Mouse (Mus musculus) adrenal gland, postnatal 14 days (tissue): ENCODE results near the gene Eln. TPM values are rescaled to one million over a fixed set of nuclear protein-coding genes. Genes with fewer than 3 reads are reported as not detected.

Experiments used
- DNase-seq: peaks from one replicate; pipeline ENCODE4 v3.0.0; 2021; ENCODE audit warnings: mixed read lengths
- total RNA-seq: library from RNA; stranded (reverse); gene quantifications from 2 replicates; pipeline ENCODE4 v1.2.3, GENCODE M21; 2021

Gene Eln
- total RNA-seq, 1 experiment from 2014 or later, result 148 TPM

- peak; percentile 26 for DNase-seq
Measured at GRCm38 (mm10) chr5:134684398-134684797, 62.7 kb downstream of the Eln start.

- DNase-seq, result no peak
Measured at GRCm38 (mm10) chr5:134683813-134684212, 63.3 kb downstream of the Eln start.

- peak; percentile 31 for DNase-seq
Measured at GRCm38 (mm10) chr5:134680238-134680637, 66.9 kb downstream of the Eln start.

GRCm38 (mm10) chr5:134678827-134679546 lies 68.1 kb downstream of the Eln start:
- DNase-seq, result peak; percentile 25

GRCm38 (mm10) chr5:134678031-134678430 lies 69.1 kb downstream of the Eln start:
- DNase-seq, result peak; percentile 42

- no peak for DNase-seq
Measured at GRCm38 (mm10) chr5:134677491-134677890, 69.6 kb downstream of the Eln start.

GRCm38 (mm10) chr5:134675956-134676759 lies 71.0 kb downstream of the Eln start:
- DNase-seq, result peak; percentile 90

- no peak for DNase-seq
Measured at GRCm38 (mm10) chr5:134674977-134675376, 72.1 kb downstream of the Eln start.

- DNase-seq, result no peak
Measured at GRCm38 (mm10) chr5:134672611-134673010, 74.5 kb downstream of the Eln start.

- DNase-seq, result no peak
Measured at GRCm38 (mm10) chr5:134672198-134672516, 75.0 kb downstream of the Eln start.

GRCm38 (mm10) chr5:134671335-134672197 lies 75.6 kb downstream of the Eln start:
- DNase-seq, result no peak

GRCm38 (mm10) chr5:134669001-134669708 lies 78.0 kb downstream of the Eln start:
- DNase-seq, result no peak

- peak; percentile 55 for DNase-seq
Measured at GRCm38 (mm10) chr5:134668495-134668894, 78.6 kb downstream of the Eln start.

- no peak for DNase-seq
Measured at GRCm38 (mm10) chr5:134656708-134657107, 90.4 kb downstream of the Eln start.

Other genes starting within 250 kb of the Eln start
- 23.4 and 25.3 TPM in 2 replicates for gene Clip2, start 194.9 kb downstream of the Eln start, total RNA-seq
- not detected in 2 replicates for gene Syna, start 187.2 kb downstream of the Eln start, total RNA-seq
- 47.2 and 51.2 TPM in 2 replicates for gene Rfc2, start 166.0 kb downstream of the Eln start, total RNA-seq
- 2.2 and 7.1 TPM in 2 replicates for gene Lat2, start 132.3 kb downstream of the Eln start, total RNA-seq
- gene Eif4h, start 107.8 kb downstream of the Eln start, total RNA-seq, result 277 and 309 TPM in 2 replicates
- 17.9 and 23.7 TPM in 2 replicates for gene Limk1, start 58.7 kb downstream of the Eln start, total RNA-seq
- gene Tmem270, start 159.4 kb upstream of the Eln start, total RNA-seq, result not detected in 2 replicates
- 0.60 and 3.7 TPM in 2 replicates for gene Cldn13, start 168.2 kb upstream of the Eln start, total RNA-seq
- gene Mettl27, start 185.0 kb upstream of the Eln start, total RNA-seq, result 24.5 and 28.5 TPM in 2 replicates
- gene Cldn4, start 199.6 kb upstream of the Eln start, total RNA-seq, result not detected in 2 replicates
- 0.90 and 9.0 TPM in 2 replicates for gene Cldn3, start 238.9 kb upstream of the Eln start, total RNA-seq